Mouse (Mus musculus): ENCODE data around the gene Pdzd8.

The Pdzd8 gene

DNA sequence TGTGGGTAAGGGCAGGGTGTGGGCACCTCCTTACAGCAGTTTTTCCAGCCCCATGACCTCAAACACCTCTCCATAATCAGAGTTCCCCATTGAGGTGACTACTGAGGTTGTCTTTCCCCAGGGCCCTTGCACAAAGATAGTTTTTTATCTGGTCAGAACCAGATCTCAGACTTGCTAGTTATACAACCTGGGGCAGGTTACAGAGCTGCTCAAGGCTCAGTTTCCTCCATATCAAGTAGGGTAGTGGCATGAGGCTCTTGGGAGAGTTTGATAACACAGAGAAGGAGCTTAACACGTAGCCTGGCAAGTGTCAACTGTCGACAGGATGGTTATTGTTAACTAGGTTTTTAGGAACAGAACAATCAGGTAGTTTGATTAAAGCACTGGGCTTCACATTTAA lies 9.3 kb upstream of the Pdzd8 start:
- in situ Hi-C loops (cut with MboI, MseI): no loop called here

DNA sequence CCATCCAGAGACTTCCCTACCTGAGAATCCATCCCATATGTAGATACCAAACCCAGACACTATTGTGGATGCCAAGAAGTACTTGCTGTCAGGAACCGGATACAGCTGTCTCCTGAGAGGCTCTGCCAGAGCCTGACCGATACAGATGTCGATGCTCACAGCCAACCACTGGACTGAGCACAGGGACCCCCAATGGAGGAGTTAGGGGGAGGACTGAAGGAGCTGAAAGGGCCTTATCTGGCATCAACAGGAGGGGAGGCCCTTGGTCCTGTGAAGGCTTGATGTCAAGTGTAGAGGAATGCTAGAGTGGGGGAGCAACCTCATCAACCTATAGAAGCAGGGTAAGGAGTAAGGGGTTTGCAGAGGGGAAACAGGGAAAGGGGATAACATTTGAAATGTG lies 7.2 kb upstream of the Pdzd8 start:
- in situ Hi-C loops (cut with MboI, MseI): no loop called here

- in situ Hi-C loops (cut with MboI, MseI): no loop called here
Observed at GRCm38 (mm10) chr19:59351151-59351889, 5.7 kb upstream of the Pdzd8 start.

GRCm38 (mm10) chr19:59350273-59350903 lies 4.8 kb upstream of the Pdzd8 start:
- in situ Hi-C loops (cut with MboI, MseI): no loop called here

- in situ Hi-C loops (cut with MboI, MseI): no loop called here
Observed at GRCm38 (mm10) chr19:59349329-59349960, 3.9 kb upstream of the Pdzd8 start.

- in situ Hi-C loops (cut with MboI, MseI): no loop called here
Observed at GRCm38 (mm10) chr19:59346325-59346724, 745 bp upstream of the Pdzd8 start.

GRCm38 (mm10) chr19:59345081-59345657 lies 411 bp downstream of the Pdzd8 start:
- in situ Hi-C loops (cut with MboI, MseI): no loop called here

- in situ Hi-C loops (cut with MboI, MseI): no loop called here
Observed at GRCm38 (mm10) chr19:59344304-59344711, 1.3 kb downstream of the Pdzd8 start.

DNA sequence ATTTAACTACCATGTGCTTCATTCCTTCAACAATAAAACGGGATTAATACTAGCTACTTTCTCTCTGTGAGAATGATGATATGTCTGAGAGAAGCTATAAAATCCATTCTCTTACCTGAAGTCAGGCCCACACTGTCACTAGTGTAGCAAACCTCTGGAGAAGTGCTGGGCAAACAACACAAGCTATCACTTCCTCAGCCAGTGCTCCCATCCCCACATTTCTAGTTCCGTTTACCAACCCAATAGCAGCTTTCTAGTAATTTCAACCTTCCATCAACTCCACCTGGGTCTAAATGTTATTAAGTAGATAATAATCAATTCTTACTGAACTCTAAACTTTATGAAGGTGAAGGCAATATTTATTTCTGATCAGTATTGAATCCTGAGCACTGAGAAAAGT lies 2.6 kb downstream of the Pdzd8 start:
- in situ Hi-C loops (cut with MboI, MseI): no loop called here

DNA sequence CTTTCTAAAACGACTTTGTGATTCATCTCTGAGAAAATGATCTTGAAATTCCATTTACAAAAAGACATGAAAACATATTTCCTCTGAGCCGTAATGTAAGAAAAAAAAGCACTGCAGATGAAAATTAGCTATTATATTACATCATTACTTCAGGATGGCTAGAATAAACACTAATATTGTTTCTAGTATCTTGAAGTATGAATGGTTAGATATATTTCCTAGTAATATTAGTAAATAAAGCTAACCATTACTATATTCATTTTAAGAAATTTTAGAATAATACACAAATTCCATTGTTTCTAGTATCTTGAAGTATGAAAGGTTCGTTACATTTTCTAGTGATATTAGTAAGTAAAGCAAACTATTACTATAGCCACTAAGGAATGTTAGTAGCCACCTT lies 5.7 kb downstream of the Pdzd8 start:
- in situ Hi-C loops (cut with MboI, MseI): no loop called here

DNA sequence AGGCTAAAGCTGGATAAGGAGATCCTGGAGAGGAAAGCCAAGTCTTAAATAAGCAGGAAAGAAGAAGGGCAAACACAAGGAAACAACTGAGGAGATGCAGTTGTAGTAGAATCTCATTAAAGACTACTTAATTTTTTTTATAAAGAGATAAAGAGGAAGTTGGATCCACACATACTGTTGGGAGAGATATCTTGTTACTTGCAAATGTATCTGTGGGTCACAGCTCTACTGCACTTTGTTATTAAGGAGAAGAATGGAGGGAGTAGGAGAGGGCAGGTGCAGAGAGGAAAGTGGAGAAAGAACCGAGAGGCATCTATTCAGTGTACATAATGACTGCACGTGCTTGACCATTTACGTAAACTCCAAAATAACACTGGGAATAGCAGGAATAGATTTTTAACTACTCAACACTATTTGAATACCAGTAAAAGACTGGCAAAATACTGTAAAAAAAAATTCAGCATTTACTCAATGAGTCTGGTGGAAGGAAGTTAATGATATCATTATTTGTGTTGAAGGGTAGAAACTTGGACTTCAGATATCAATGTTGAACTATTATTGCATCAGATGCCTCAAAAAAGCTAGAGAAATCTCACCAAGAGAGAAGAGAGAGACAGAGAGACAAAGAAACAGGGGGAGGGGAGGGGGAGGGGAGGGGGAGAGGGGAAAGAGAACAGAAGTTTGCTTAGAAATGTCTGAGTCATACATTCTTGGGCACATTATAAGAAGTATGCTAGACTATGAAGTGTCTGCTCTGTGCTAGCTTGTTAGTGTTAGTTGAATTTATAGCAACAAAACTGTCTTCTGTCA lies 7.5 kb downstream of the Pdzd8 start:
- in situ Hi-C loops (cut with MboI, MseI): no loop called here

DNA sequence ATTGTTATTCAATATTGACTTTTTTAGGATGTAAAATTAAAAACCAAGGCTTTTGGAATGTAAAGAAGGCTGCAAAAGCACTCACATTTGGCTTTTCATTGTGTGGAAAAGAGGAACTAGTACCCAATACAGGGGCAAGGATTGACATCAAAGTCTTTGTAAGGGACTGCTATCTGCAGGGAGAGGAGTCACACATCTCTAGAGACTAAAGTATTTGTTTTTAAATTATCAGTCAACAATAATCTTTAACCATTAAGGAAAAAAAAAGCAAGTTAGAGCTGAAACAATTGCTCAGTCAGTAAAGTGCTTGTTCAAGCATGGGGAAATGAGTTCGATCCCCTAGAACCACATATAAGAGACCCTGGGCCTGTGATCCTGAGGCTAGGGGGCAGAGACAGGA lies 8.9 kb downstream of the Pdzd8 start:
- in situ Hi-C loops (cut with MboI, MseI): no loop called here

DNA sequence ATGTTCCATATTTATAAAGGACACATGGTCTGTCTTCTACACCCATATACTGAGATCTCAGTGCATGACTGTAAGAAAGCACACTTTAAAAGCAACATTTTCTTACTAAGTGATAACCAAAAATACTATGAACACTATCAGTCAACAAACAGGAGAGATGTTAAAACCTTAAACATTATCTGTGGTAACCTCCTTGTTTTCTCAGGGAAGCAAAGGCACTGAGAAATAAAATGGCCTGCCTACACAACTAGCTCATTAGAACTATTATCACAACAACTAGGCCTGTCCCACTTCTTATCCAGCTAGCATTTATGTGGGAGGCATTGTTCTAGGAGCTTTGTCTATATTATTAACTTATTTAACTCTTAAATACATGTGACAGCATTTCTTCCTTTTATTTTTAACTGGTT lies 14.8 kb downstream of the Pdzd8 start:
- in situ Hi-C loops (cut with MboI, MseI): no loop called here

DNA sequence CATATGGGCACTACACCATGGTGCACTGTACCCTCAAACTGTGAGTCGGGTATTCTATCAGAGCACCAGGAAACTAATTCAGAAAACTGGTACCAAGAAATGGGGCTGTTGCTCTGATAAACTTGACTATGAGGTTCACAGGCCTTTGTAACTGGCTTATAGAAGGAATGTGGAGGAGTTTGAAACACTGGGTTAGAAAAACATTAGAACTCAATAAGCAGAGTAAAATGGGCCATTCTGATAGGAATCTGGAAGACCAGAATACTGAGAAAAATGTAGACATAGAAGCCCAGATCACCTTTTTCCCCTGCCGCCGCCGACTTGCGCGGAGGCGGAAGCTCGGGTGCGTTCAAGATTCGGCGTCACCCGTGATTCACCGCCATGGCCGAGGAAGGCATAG lies 23.6 kb downstream of the Pdzd8 start, which contains the start of gene Rps12-ps3:
Gene Rps12-ps3, plus strand, starts transcription at position 301 of the 400 bp plus-strand sequence.
- in situ Hi-C loops (cut with MboI, MseI): no loop called here

DNA sequence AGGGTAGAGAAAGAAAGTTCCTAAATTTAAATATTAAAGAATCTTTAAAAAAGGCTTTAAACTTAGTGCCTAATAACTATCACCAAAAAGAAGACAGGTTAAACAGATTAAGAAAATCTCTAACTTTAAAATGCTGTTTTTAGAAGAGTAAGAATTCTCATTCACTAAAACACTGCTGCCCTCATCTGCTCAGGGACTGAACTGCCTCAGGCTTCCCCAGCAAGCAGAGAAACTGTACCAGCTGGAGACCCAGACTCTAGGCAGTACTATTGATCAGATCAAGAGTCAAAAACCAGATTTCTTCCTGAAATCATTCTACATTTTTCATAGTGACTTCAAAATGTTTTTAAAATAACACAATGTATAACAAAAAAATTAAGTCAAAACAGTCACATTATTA lies 29.0 kb downstream of the Pdzd8 start:
- in situ Hi-C loops (cut with MboI, MseI): no loop called here

DNA sequence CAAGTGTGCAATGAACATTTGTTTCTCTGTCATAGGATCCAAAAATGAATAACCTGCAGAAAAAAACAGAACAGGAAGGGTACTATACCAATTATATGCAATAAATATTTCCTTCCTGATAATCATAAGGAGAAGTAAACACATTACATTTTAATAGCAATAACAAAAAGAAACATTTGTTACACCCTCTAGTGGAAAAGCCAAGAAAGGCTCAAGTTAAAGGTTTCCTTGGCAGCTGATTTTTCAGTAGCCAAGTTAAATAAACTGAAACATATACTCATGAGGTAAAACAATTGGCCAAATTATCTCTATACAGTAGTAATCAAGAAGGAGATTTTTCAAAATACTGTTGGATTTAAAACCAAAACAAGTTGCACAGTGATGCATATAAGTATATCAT lies 30.3 kb downstream of the Pdzd8 start:
- in situ Hi-C loops (cut with MboI, MseI): no loop called here

DNA sequence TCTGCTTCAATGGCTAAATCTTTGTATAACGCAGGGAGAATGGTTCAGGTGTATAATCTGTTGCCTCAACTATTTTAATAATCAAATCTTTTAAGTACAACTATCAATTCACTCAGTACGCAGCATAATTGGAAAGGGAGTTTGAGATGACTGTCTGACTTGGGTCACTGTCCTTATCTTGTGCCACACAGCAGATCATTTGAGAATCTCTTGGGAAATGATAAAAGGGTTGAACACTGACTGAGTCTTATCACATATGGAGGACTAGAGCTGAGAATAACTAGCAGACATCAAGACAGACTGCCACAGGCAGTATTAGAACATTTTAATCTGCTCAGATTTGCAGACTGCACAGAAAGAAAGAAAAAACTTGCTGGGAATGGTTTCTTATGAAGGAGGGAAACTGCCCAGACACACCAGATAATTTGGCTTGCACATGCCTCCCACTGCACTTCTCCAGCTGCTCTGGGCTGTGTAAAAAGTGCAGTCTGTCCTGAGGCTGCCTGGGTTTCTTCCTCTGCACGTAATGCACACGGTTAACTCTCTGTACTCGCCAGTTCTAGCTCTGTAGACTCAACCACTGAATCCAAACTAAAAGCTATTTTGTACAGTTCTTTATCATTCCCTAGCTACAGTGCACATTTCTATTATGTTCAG lies 53.3 kb downstream of the Pdzd8 start:
- in situ Hi-C loops (cut with MboI, MseI): no loop called here

- in situ Hi-C loops (cut with MboI, MseI): no loop called here
Observed at GRCm38 (mm10) chr19:59289811-59290210, 55.8 kb downstream of the Pdzd8 start.

GRCm38 (mm10) chr19:59289042-59289441 lies 56.5 kb downstream of the Pdzd8 start:
- in situ Hi-C loops (cut with MboI, MseI): no loop called here

- in situ Hi-C loops (cut with MboI, MseI): no loop called here
Observed at GRCm38 (mm10) chr19:59282001-59282400, 63.6 kb downstream of the Pdzd8 start.

DNA sequence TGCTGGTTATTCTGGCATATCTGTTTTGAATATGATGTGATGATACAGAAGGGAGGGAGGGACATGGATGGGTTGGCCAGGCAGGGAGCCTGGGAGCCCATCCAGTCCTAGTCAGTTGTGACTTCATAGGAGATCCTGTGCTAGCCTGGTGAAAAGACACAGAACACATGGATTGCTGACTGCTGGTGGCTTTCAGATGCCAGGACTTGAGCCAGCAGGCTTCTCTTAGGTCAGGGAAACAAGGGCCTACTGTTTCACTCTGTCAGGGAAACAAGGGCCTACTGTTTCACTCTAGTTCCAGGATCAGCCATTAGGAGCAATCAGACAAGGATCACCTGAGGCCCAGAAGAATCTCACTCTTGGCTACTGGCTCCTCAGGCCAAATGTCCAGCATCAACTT lies 64.7 kb downstream of the Pdzd8 start:
- in situ Hi-C loops (cut with MboI, MseI): no loop called here

All from T-helper 1 cell (primary cell).